Mouse (Mus musculus) neutrophil, adult 5-6 weeks (primary cell): ENCODE data around the gene Otp. TPM values are rescaled to one million over a fixed set of nuclear protein-coding genes. Genes with fewer than 3 reads are reported as not detected.
A peak's percentile ranks its signal among the peaks of the same experiment; 100 is the strongest.

Experiments used
- ATAC-seq: fragments of 151-379, 151-347 bp; 2 replicates; pipeline ENCODE4 v1.8.0; 2017; ENCODE audit warnings: mild to moderate bottlenecking, moderate TSS enrichment; ENCODE audit not compliant: insufficient number of reproducible peaks, poor library complexity, low FRiP score, severe bottlenecking; ENCODE audit errors: extremely low read depth
- total RNA-seq: library from RNA; stranded (forward); fragments of 200-1000 nt; gene quantifications from 2 replicates; pipeline ENCODE4 v1.2.3, GENCODE M21; 2017

Gene Otp
- 0.25 TPM in 1 of 2 replicates, not detected in the other for total RNA-seq

GRCm38 (mm10) chr13:94875396-94875880, at the start of gene Otp:
Gene Otp (plus strand): TSS chr13:94875602.
- no peak for ATAC-seq

GRCm38 (mm10) chr13:94826389-94826788, 49.0 kb upstream of the Otp start:
- ATAC-seq: no peak

GRCm38 (mm10) chr13:94826986-94827385, 48.4 kb upstream of the Otp start:
- no peak for ATAC-seq

GRCm38 (mm10) chr13:94827847-94828246, 47.6 kb upstream of the Otp start:
- ATAC-seq: no peak

- peak; percentile 78; the same call in 1 of the 2 replicates for ATAC-seq
Measured at GRCm38 (mm10) chr13:94838047-94838720, 37.2 kb upstream of the Otp start.

- ATAC-seq: no peak
Measured at GRCm38 (mm10) chr13:94838756-94839337, 36.6 kb upstream of the Otp start.

GRCm38 (mm10) chr13:94843236-94843635, 32.2 kb upstream of the Otp start:
- no peak for ATAC-seq

- no peak for ATAC-seq
Measured at GRCm38 (mm10) chr13:94847870-94848269, 27.5 kb upstream of the Otp start.

- no peak for ATAC-seq
Measured at GRCm38 (mm10) chr13:94849351-94849750, 26.1 kb upstream of the Otp start.

- no peak for ATAC-seq
Measured at GRCm38 (mm10) chr13:94858016-94858575, 17.3 kb upstream of the Otp start.

- ATAC-seq: no peak
Measured at GRCm38 (mm10) chr13:94859256-94859655, 16.1 kb upstream of the Otp start.

GRCm38 (mm10) chr13:94862491-94863230, 12.7 kb upstream of the Otp start:
- ATAC-seq: no peak

GRCm38 (mm10) chr13:94866906-94867305, 8.5 kb upstream of the Otp start:
- ATAC-seq: no peak

- ATAC-seq: no peak
Measured at GRCm38 (mm10) chr13:94867772-94868171, 7.6 kb upstream of the Otp start.

- no peak for ATAC-seq
Measured at GRCm38 (mm10) chr13:94868478-94868950, 6.9 kb upstream of the Otp start.

- no peak for ATAC-seq
Measured at GRCm38 (mm10) chr13:94869541-94869940, 5.9 kb upstream of the Otp start.

- ATAC-seq: no peak
Measured at GRCm38 (mm10) chr13:94870071-94870460, 5.3 kb upstream of the Otp start.

- ATAC-seq: no peak
Measured at GRCm38 (mm10) chr13:94870461-94871186, 4.8 kb upstream of the Otp start.

GRCm38 (mm10) chr13:94871806-94872320, 3.5 kb upstream of the Otp start:
- no peak for ATAC-seq
